Mouse (Mus musculus) stomach, embryonic 14.5 days (tissue): ENCODE data around the gene Cpm. TPM values are rescaled to one million over a fixed set of nuclear protein-coding genes. Genes with fewer than 3 reads are reported as not detected.

Source experiments
- ATAC-seq: fragments of 200-750 bp; cut with Nextera tagmentation; 2 replicates; pipeline ENCODE4 v1.8.0; 2017; ENCODE audit warnings: low read depth, moderate TSS enrichment; ENCODE audit not compliant: insufficient number of reproducible peaks, insufficient read depth, low FRiP score
- H3K27ac ChIP-seq: fragments of 300-500 bp; sonication (generic); 2 replicates; pipeline ENCODE4 v1.5.1; 2014; ENCODE audit warnings: mild to moderate bottlenecking, low read length, moderate library complexity, mixed read lengths
- H3K27me3 ChIP-seq: fragments of 300-500 bp; sonication (generic); 2 replicates; pipeline ENCODE4 v1.6.1; 2014; ENCODE audit warnings: low read length, control low read depth, mixed read lengths; ENCODE audit not compliant: control insufficient read depth, insufficient read depth
- H3K36me3 ChIP-seq: fragments of 300-500 bp; sonication (generic); 2 replicates; pipeline ENCODE4 v1.6.1; 2014; ENCODE audit warnings: mild to moderate bottlenecking, control low read depth, low read length, moderate library complexity, mixed read lengths; ENCODE audit not compliant: control insufficient read depth, insufficient read depth
- H3K4me1 ChIP-seq: fragments of 300-500 bp; sonication (generic); 2 replicates; pipeline ENCODE4 v1.6.1; 2014; ENCODE audit warnings: low read length, control low read depth, mixed read lengths; ENCODE audit not compliant: control insufficient read depth, insufficient read depth
- H3K4me2 ChIP-seq: fragments of 300-500 bp; sonication (generic); replicated peaks from 2 replicates; pipeline ENCODE4 v1.6.1; 2014; ENCODE audit warnings: low read depth, low read length, control low read depth
- H3K4me3 ChIP-seq: fragments of 300-500 bp; sonication (generic); 2 replicates; pipeline ENCODE4 v1.5.1; 2014; ENCODE audit warnings: low read depth, low read length, control low read depth
- H3K9ac ChIP-seq: fragments of 300-500 bp; sonication (generic); replicated peaks from 2 replicates; pipeline ENCODE4 v1.6.1; 2014; ENCODE audit warnings: low read depth, mild to moderate bottlenecking, control low read depth, low read length, moderate library complexity, mixed read lengths
- H3K9me3 ChIP-seq: fragments of 300-500 bp; sonication (generic); 2 replicates; pipeline ENCODE4 v1.6.1; 2016; ENCODE audit warnings: low read depth, low read length, control low read depth; ENCODE audit not compliant: control insufficient read depth
- WGBS: fragments of 180-500 bp; shearing (Covaris S2); extraction: QIAGEN DNeasy Blood & Tissue Kit; methylation state at CpG from one replicate; pipeline ENCODE4 v1.1.7; 2014; 5-methylcytosine and 5-hydroxymethylcytosine counted together
- polyA plus RNA-seq: library from polyadenylated mRNA; unstranded; fragments of >200 nt; fragmentation: Nextera tagmentation; extraction: Ambion mirVana; gene quantifications from 2 replicates; pipeline ENCODE4 v1.2.1, GENCODE M21; 2014

The Cpm gene
- polyA plus RNA-seq, 1 experiment from 2014 or later = 95.8 TPM

DNA sequence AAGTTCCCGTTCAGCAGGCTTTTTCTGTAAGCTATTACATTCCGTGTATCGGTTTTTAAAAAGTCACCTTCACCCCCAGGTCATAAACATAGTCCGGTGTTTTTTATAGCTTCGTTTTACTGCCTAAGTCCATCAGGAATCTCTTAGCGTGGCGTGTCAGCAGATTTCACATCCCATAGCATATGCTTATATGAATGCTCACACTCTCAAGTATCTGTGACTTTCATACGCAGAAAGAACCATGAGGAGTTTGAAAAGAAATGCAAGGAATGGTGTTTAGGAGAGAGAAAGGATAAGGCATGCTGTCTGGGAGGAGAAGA, 15.1 kb downstream of the Cpm start:
- ATAC-seq = no peak
- Histone ChIP-seq H3K9ac (no peak overlapping the region), H3K4me1 (no peaks in the 10 kb centered on the region), H3K4me3 (no peak overlapping the region), H3K4me2 (no peak overlapping the region), H3K9me3 (no peaks in the 10 kb centered on the region), H3K27ac (no peak overlapping the region), H3K36me3 (no peaks in the 10 kb centered on the region), H3K27me3 (no peaks in the 10 kb centered on the region)
- WGBS = 60% methylated on average over 8 of the region's 8 CpGs

DNA sequence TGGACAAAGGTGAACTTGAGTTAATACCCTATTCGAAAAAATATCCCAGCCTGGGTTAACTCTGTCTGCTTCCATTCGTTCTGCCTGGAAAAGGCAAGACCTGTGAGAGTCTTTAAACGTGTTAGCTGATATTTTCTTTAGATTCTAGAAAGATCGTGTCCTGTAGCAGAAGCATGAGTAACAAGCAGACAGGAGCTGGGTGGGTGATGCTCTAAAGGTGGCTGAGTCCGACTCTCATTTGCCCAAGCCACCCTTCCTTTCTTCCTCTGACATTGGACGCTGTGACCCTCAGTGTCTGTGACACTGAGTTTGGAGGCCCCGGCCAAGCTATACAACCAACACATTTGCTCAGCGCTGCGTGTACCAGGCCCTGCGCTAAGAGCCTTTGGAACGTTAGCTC, 15.5 kb downstream of the Cpm start:
- Histone ChIP-seq H3K36me3 (no peaks in the 10 kb centered on the region), H3K4me2 (no peak overlapping the region), H3K27me3 (no peaks in the 10 kb centered on the region), H3K4me3 (no peak overlapping the region), H3K9me3 (no peaks in the 10 kb centered on the region), H3K27ac (no peak overlapping the region), H3K4me1 (no peaks in the 10 kb centered on the region), H3K9ac (no peak overlapping the region)
- WGBS = 77% methylated on average over 11 of the region's 11 CpGs
- no peak for ATAC-seq

- Histone ChIP-seq H3K4me3 (no peak overlapping the region), H3K4me1 (no peaks in the 10 kb centered on the region), H3K9ac (no peak overlapping the region), H3K9me3 (no peaks in the 10 kb centered on the region), H3K36me3 (no peaks in the 10 kb centered on the region), H3K4me2 (no peak overlapping the region), H3K27ac (no peak overlapping the region), H3K27me3 (no peaks in the 10 kb centered on the region)
- 76% methylated on average over 7 of the region's 7 CpGs for WGBS
- no peak for ATAC-seq
Measured at GRCm38 (mm10) chr10:117645487-117645964, 16.2 kb downstream of the Cpm start.

DNA sequence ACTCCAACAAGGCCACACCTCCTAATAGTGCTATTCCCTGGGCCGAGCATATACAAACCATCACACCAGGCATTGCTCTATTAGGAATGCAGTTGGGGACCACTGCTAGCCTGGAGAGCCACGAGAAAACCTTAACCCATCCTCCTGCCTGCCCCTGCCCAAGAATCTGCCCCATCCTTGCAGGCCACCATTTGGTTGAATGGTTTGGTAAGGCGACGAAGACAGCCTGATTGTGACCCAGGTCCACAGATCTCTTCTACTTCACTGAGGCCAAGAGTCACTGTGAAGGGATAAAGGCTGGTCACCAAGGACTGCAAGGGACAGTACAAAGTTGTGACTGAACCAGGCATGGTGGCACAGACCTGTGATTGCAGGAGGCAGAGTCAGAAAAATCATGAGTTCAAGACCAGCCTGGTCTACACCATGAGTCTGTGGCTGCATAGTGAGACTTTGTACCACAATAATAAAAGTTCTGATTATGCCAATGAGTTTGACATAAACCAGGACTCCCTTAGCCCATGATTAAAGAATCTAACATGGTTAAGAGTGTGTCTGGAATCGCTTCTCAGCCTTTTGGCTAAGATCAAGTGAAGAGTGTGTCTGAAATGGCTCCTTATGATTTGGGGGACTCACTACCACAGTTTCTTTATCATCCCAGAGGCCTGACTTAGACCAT, 17.3 kb downstream of the Cpm start:
- no peak overlapping the region for H3K9ac ChIP-seq
- no peak overlapping the region for H3K4me3 ChIP-seq
- no peak overlapping the region for H3K27ac ChIP-seq
- H3K4me1 ChIP-seq = no peaks in the 10 kb centered on the region
- WGBS = 87% methylated on average over 5 of the region's 5 CpGs
- H3K4me2 ChIP-seq = no peak overlapping the region
- ATAC-seq = no peak
- no peaks in the 10 kb centered on the region for H3K9me3 ChIP-seq
- H3K36me3 ChIP-seq = no peaks in the 10 kb centered on the region
- no peaks in the 10 kb centered on the region for H3K27me3 ChIP-seq

DNA sequence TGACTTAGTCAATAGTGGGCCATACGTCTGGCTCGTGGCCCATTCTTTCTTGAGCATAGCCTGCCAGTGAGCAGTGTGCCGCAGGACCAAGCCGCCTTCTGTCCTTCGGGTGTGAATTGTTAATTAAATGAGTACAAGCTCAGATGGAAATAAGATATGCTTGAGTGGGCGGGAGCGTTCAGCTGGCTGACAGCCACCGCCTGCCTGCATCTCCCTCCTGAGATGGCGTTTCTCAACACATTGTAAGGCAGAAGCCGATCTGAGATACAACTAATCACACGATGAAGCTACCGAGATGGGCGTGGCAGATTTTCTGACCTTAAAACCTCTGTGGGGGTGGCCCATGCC, 17.8 kb downstream of the Cpm start:
- no peak for ATAC-seq
- Histone ChIP-seq H3K4me2 (no peak overlapping the region), H3K4me3 (no peak overlapping the region), H3K9ac (no peak overlapping the region), H3K27me3 (no peaks in the 10 kb centered on the region), H3K27ac (no peak overlapping the region), H3K4me1 (no peaks in the 10 kb centered on the region), H3K36me3 (no peaks in the 10 kb centered on the region), H3K9me3 (no peaks in the 10 kb centered on the region)
- 79% methylated on average over 13 of the region's 13 CpGs for WGBS

DNA sequence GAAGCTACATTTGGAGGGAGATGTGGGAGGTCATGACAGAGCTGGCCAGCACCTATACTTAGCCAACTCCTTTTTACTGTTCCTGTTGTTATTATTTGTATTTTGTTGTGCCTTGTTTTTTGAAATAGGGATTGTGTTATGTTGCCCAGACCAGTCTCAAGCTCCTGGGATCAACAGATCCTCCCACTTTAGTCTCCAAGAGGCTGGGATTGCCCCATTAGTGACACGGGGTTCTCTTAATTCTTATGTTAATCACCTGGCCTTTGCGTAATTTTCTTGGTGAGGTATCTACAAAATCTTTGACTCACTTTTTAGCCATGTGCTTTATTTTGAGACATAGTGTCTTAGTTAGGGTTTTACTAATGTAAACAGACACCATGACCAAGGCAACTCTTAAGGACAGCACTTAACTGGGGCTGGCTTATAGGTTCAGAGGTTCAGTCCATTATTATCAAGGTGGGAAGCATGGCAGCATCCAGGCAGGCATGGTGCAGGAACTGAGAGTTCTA, 18.7 kb downstream of the Cpm start:
- H3K27me3 ChIP-seq = no peaks in the 10 kb centered on the region
- no peak overlapping the region for H3K4me2 ChIP-seq
- WGBS = 83% methylated on average over 2 of the region's 2 CpGs
- H3K4me1 ChIP-seq = no peaks in the 10 kb centered on the region
- H3K9me3 ChIP-seq = no peaks in the 10 kb centered on the region
- H3K27ac ChIP-seq = no peak overlapping the region
- no peak overlapping the region for H3K4me3 ChIP-seq
- H3K9ac ChIP-seq = no peak overlapping the region
- no peak for ATAC-seq
- peaks cover 2% of the 10 kb centered on the region; the same call in 1 of the 2 replicates for H3K36me3 ChIP-seq

GRCm38 (mm10) chr10:117648643-117649042, 19.3 kb downstream of the Cpm start:
- peaks cover 2% of the 10 kb centered on the region; the same call in 1 of the 2 replicates for H3K36me3 ChIP-seq
- H3K9me3 ChIP-seq = no peaks in the 10 kb centered on the region
- no peak for ATAC-seq
- H3K27ac ChIP-seq = no peak overlapping the region
- H3K27me3 ChIP-seq = no peaks in the 10 kb centered on the region
- 80% methylated on average over 3 of the region's 3 CpGs for WGBS
- no peak overlapping the region for H3K4me2 ChIP-seq
- H3K4me3 ChIP-seq = no peak overlapping the region
- H3K4me1 ChIP-seq = no peaks in the 10 kb centered on the region
- H3K9ac ChIP-seq = no peak overlapping the region

GRCm38 (mm10) chr10:117649292-117650041, 20.2 kb downstream of the Cpm start:
- WGBS = 86% methylated on average over 11 of the region's 11 CpGs
- Histone ChIP-seq H3K9me3 (no peaks in the 10 kb centered on the region), H3K27ac (no peak overlapping the region), H3K27me3 (no peaks in the 10 kb centered on the region), H3K4me1 (no peaks in the 10 kb centered on the region), H3K36me3 (peaks cover 2% of the 10 kb centered on the region; the same call in 1 of the 2 replicates), H3K4me3 (no peak overlapping the region), H3K4me2 (no peak overlapping the region), H3K9ac (no peak overlapping the region)
- ATAC-seq = no peak
